Mouse (Mus musculus) heart, embryonic 11.5 days (tissue): ENCODE data around the gene Plekha5. TPM values are rescaled to one million over a fixed set of nuclear protein-coding genes. Genes with fewer than 3 reads are reported as not detected.

ENCODE experiments used
- ATAC-seq: fragments of 200-750 bp; cut with Nextera tagmentation; replicated peaks from 2 replicates; pipeline ENCODE4 v1.8.0; 2017; ENCODE audit warnings: moderate library complexity; ENCODE audit not compliant: insufficient number of reproducible peaks, low FRiP score, low TSS enrichment
- H3K27ac ChIP-seq: fragments of 300-500 bp; sonication (generic); 2 replicates; pipeline ENCODE4 v1.5.1; 2014; ENCODE audit warnings: mild to moderate bottlenecking, low read depth, low read length
- H3K27me3 ChIP-seq: fragments of 300-500 bp; sonication (generic); 2 replicates; pipeline ENCODE4 v1.6.1; 2014; ENCODE audit warnings: mild to moderate bottlenecking, low read length, mixed read lengths; ENCODE audit not compliant: control insufficient read depth, insufficient read depth
- H3K36me3 ChIP-seq: fragments of 300-500 bp; sonication (generic); 2 replicates; pipeline ENCODE4 v1.6.1; 2014; ENCODE audit warnings: mild to moderate bottlenecking, low read length, moderate library complexity, mixed read lengths; ENCODE audit not compliant: control insufficient read depth, insufficient read depth
- H3K4me1 ChIP-seq: fragments of 300-500 bp; sonication (generic); 2 replicates; pipeline ENCODE4 v1.6.1; 2014; ENCODE audit warnings: low read length; ENCODE audit not compliant: control insufficient read depth, insufficient read depth
- H3K4me2 ChIP-seq: fragments of 300-500 bp; sonication (generic); 2 replicates; pipeline ENCODE4 v1.6.1; 2014; ENCODE audit warnings: mild to moderate bottlenecking, moderate library complexity
- H3K4me3 ChIP-seq: fragments of 300-500 bp; sonication (generic); 2 replicates; pipeline ENCODE4 v1.5.1; 2014; ENCODE audit warnings: low read depth, low read length
- H3K9ac ChIP-seq: fragments of 300-500 bp; sonication (generic); 2 replicates; pipeline ENCODE4 v1.6.1; 2014; ENCODE audit warnings: mild to moderate bottlenecking, low read depth, low read length, moderate library complexity
- H3K9me3 ChIP-seq: fragments of 300-500 bp; sonication (generic); replicated peaks from 2 replicates; pipeline ENCODE4 v1.6.1; 2016; ENCODE audit warnings: low read length; ENCODE audit not compliant: control insufficient read depth
- WGBS: fragments of 180-500 bp; shearing (Covaris S2); extraction: QIAGEN DNeasy Blood & Tissue Kit; methylation state at CpG from one replicate; pipeline ENCODE4 v1.1.7; 2014; ENCODE audit not compliant: insufficient replicate concordance; 5-methylcytosine and 5-hydroxymethylcytosine counted together
- polyA plus RNA-seq: library from polyadenylated mRNA; unstranded; fragments of >200 nt; fragmentation: Nextera tagmentation; extraction: Ambion mirVana; gene quantifications from 2 replicates; pipeline ENCODE4 v1.2.1, GENCODE M21; 2014

Gene Plekha5
- polyA plus RNA-seq, 1 experiment from 2014 or later, result 25.7 TPM

GRCm38 (mm10) chr6:140423041-140423845 is 611 bp upstream of the Plekha5 start:
- Histone ChIP-seq H3K9ac (peak overlapping the region; percentile 93), H3K9me3 (no peaks in the 10 kb centered on the region), H3K27ac (peak overlapping the region; percentile 79), H3K4me1 (peaks cover 8% of the 10 kb centered on the region; the same call in 1 of the 2 replicates), H3K27me3 (no peaks in the 10 kb centered on the region), H3K4me3 (peak overlapping the region; percentile 89), H3K36me3 (no peaks in the 10 kb centered on the region), H3K4me2 (peak overlapping the region; percentile 91)
- no peak for ATAC-seq
- WGBS, result 12% methylated on average over 29 of the region's 29 CpGs

- peak overlapping the region; percentile 93 for H3K9ac ChIP-seq
- under 1% methylated on average over 58 of the region's 72 CpGs for WGBS
- H3K27me3 ChIP-seq, result no peaks in the 10 kb centered on the region
- peak overlapping the region; percentile 91 for H3K4me2 ChIP-seq
- peaks cover 8% of the 10 kb centered on the region; the same call in 1 of the 2 replicates for H3K4me1 ChIP-seq
- H3K36me3 ChIP-seq, result no peaks in the 10 kb centered on the region
- H3K4me3 ChIP-seq, result peak overlapping the region; percentile 89
- peak overlapping the region; percentile 79 for H3K27ac ChIP-seq
- no peaks in the 10 kb centered on the region for H3K9me3 ChIP-seq
- ATAC-seq, result peak; percentile 73
Measured at GRCm38 (mm10) chr6:140424201-140424990, 542 bp downstream of the Plekha5 start.

GRCm38 (mm10) chr6:140424991-140425361 is 1.1 kb downstream of the Plekha5 start:
- H3K9me3 ChIP-seq, result no peaks in the 10 kb centered on the region
- no peaks in the 10 kb centered on the region for H3K27me3 ChIP-seq
- WGBS, result under 1% methylated on average over 17 of the region's 17 CpGs
- H3K4me3 ChIP-seq, result peak overlapping the region; percentile 89
- 0 out of 2 replicates have a peak overlapping the region, but pooled peaks have one; percentile 22 for H3K27ac ChIP-seq
- no peak for ATAC-seq
- H3K4me1 ChIP-seq, result peaks cover 8% of the 10 kb centered on the region; the same call in 1 of the 2 replicates
- peak overlapping the region; percentile 91 for H3K4me2 ChIP-seq
- no peaks in the 10 kb centered on the region for H3K36me3 ChIP-seq
- peak overlapping the region; percentile 93 for H3K9ac ChIP-seq

- no peak overlapping the region for H3K4me3 ChIP-seq
- H3K4me1 ChIP-seq, result peaks cover 8% of the 10 kb centered on the region; the same call in 1 of the 2 replicates
- no peak overlapping the region for H3K27ac ChIP-seq
- WGBS, result 75% methylated on average over 8 of the region's 8 CpGs
- no peaks in the 10 kb centered on the region for H3K9me3 ChIP-seq
- H3K9ac ChIP-seq, result no peak overlapping the region
- H3K36me3 ChIP-seq, result peaks cover 7% of the 10 kb centered on the region
- ATAC-seq, result no peak
- H3K4me2 ChIP-seq, result no peak overlapping the region
- no peaks in the 10 kb centered on the region for H3K27me3 ChIP-seq
Measured at GRCm38 (mm10) chr6:140429236-140429635, 5.4 kb downstream of the Plekha5 start.

GRCm38 (mm10) chr6:140432363-140432762 is 8.5 kb downstream of the Plekha5 start:
- no peak overlapping the region for H3K4me3 ChIP-seq
- no peaks in the 10 kb centered on the region for H3K27me3 ChIP-seq
- WGBS, result 93% methylated on average over 9 of the region's 9 CpGs
- H3K27ac ChIP-seq, result no peak overlapping the region
- H3K4me2 ChIP-seq, result no peak overlapping the region
- H3K9me3 ChIP-seq, result no peaks in the 10 kb centered on the region
- no peak overlapping the region for H3K9ac ChIP-seq
- H3K36me3 ChIP-seq, result peaks cover 7% of the 10 kb centered on the region
- H3K4me1 ChIP-seq, result no peaks in the 10 kb centered on the region
- ATAC-seq, result no peak

GRCm38 (mm10) chr6:140443374-140443773 is 19.5 kb downstream of the Plekha5 start:
- Histone ChIP-seq H3K27ac (no peak overlapping the region), H3K4me3 (no peak overlapping the region), H3K9ac (no peak overlapping the region), H3K36me3 (no peaks in the 10 kb centered on the region), H3K27me3 (no peaks in the 10 kb centered on the region), H3K4me2 (no peak overlapping the region), H3K9me3 (no peaks in the 10 kb centered on the region), H3K4me1 (peaks cover 2% of the 10 kb centered on the region; the same call in 1 of the 2 replicates)
- no peak for ATAC-seq
- 90% methylated on average over 5 of the region's 5 CpGs for WGBS

GRCm38 (mm10) chr6:140444147-140444546 is 20.3 kb downstream of the Plekha5 start:
- 72% methylated on average over 7 of the region's 7 CpGs for WGBS

GRCm38 (mm10) chr6:140444855-140445465 is 21.1 kb downstream of the Plekha5 start:
- Histone ChIP-seq H3K9me3 (no peaks in the 10 kb centered on the region), H3K4me1 (peaks cover 2% of the 10 kb centered on the region; the same call in 1 of the 2 replicates), H3K4me3 (no peak overlapping the region), H3K4me2 (peak overlapping the region; percentile 29), H3K36me3 (no peaks in the 10 kb centered on the region), H3K27ac (no peak overlapping the region), H3K27me3 (no peaks in the 10 kb centered on the region), H3K9ac (peak overlapping the region; percentile 22; the same call in 1 of the 2 replicates)
- ATAC-seq, result no peak
- WGBS, result 40% methylated on average over 10 of the region's 10 CpGs

More at GRCm38 (mm10) chr6:140444147-140444546, 20.3 kb downstream of the Plekha5 start:
- H3K4me2 ChIP-seq, result no peak overlapping the region
- H3K4me3 ChIP-seq, result no peak overlapping the region
- no peak overlapping the region for H3K9ac ChIP-seq
- H3K27me3 ChIP-seq, result no peaks in the 10 kb centered on the region
- H3K9me3 ChIP-seq, result no peaks in the 10 kb centered on the region
- no peak overlapping the region for H3K27ac ChIP-seq
- no peak for ATAC-seq
- H3K4me1 ChIP-seq, result peaks cover 2% of the 10 kb centered on the region; the same call in 1 of the 2 replicates
- H3K36me3 ChIP-seq, result no peaks in the 10 kb centered on the region
